Mouse (Mus musculus) ovary, postnatal 36 days (tissue): ENCODE results near the gene Cox6b1.

Source experiments
- DNase-seq: peaks from one replicate; pipeline ENCODE4 v3.0.0; 2022; ENCODE audit warnings: low spot score, mixed read lengths

Gene Cox6b1

GRCm38 (mm10) chr7:30585170-30585569 is 40.8 kb downstream of the Cox6b1 start:
- no peak for DNase-seq

- DNase-seq, result no peak
Measured at GRCm38 (mm10) chr7:30584339-30584738, 41.6 kb downstream of the Cox6b1 start.

GRCm38 (mm10) chr7:30581547-30581946 is 44.4 kb downstream of the Cox6b1 start:
- no peak for DNase-seq

- no peak for DNase-seq
Measured at GRCm38 (mm10) chr7:30579950-30580349, 46.0 kb downstream of the Cox6b1 start.

- DNase-seq, result peak; percentile 49
Measured at GRCm38 (mm10) chr7:30572969-30573368, 53.0 kb downstream of the Cox6b1 start.

GRCm38 (mm10) chr7:30572389-30572788 is 53.6 kb downstream of the Cox6b1 start:
- DNase-seq, result no peak

GRCm38 (mm10) chr7:30567555-30567954 is 58.4 kb downstream of the Cox6b1 start:
- DNase-seq, result no peak
